Mouse (Mus musculus) lung, postnatal 10 days (tissue): Measurements from ENCODE around the gene Ggnbp2.

Source experiments
- DNase-seq: peaks from one replicate; pipeline ENCODE4 v3.0.0; 2021

Gene Ggnbp2

DNA sequence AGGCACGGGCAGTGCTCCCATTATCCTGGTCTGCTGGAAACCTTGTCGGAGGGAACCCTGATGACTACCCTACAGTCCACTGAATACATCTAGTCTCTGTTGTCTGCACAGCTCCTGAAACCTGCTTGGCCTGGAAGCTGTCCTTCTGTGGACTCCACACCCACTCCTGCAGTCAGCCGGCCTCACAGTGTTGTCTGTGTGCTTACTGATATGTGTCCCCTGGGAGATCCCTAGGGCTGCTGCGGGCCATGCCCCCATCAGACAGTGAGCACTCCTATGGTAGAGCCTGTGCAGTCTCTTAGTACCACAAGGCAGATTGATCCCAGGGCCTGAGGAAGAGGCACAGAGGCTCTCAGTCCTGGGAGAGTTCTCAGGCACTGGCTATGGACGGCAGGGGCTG is 48.1 kb downstream of the Ggnbp2 start:
- DNase-seq = no peak

GRCm38 (mm10) chr11:84821131-84821770 is 49.4 kb downstream of the Ggnbp2 start:
- DNase-seq = no peak

DNA sequence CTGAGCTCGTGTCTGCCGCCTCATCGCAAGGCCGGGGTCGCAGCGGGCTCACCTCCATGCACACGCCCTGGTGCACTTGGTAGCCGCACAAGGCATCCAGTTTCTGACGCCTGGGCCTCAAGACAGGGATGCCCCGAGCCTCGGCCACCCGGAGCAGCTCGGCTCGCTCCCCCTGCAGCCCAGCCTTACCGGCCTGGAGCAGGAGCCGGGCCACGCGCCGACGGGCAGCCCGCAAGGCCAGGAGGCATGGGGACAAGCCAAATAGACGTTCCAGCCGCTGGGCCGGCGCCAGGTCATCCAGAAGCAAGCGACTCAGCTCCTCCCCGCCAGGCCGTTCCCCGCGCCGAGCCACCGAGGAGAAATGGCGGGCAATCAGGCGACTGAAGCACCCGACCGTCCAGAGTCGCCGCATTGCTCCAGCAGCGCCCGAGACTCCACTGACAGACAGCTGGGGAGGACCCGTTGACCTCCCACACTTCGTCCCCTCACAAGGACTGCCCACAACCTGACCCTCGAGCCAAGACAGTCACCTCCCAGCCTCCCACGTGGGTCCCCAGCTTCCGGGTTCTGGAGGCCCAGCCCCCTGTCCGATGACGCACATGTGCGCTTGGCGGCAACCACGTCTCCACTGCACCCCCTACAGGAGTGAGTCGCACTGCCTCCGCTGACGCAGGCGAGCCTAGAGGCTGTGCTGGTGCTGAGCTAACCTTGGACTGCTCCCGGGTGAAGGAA is 51.5 kb downstream of the Ggnbp2 start, which contains the start of gene Mrm1:
TSS of gene Mrm1 (minus strand) at position 555 of the 732 bp plus-strand sequence.
- peak; percentile 97 for DNase-seq

DNA sequence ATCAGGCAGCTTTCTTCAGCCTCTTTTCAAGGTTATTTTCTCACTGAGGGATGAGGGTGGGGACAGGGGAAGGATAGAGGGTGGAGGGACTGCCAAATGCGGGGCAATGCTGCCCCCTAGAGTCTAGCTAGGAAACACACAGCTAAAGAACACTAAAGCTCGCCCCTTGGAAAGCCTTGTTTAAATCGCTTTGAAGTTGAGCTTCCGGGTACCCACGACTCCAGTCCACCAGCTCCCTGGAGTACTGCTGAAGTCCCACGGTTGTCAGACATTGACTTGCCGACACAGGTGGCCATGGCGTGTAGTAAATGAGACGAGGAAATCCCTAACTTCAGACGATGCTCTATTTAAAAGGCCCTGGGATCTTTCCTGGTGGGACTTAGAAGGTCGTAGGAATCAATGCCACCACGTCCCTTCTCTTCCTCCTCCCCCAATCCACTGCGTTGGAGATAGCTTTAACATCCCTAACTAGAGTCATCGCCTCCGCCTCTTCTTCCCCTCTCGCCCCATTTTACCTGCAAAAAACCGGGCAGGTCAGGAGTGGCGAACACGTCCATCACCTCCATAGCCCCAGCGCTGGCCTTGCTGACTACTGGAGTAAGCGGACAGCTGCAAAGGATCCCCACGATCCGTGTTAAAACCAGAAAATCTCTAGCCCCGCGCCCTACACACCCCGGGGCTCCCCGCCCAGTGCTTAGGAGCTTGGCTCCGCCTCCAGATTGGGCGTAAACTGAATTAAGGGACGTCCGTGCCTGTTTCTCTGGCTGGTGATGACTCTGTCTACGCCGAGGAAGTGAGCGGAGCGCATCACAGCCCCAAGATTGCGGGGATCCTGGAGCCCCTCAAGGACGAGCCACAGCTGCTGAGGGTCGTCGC is 52.3 kb downstream of the Ggnbp2 start:
- DNase-seq = peak; percentile 89

DNA sequence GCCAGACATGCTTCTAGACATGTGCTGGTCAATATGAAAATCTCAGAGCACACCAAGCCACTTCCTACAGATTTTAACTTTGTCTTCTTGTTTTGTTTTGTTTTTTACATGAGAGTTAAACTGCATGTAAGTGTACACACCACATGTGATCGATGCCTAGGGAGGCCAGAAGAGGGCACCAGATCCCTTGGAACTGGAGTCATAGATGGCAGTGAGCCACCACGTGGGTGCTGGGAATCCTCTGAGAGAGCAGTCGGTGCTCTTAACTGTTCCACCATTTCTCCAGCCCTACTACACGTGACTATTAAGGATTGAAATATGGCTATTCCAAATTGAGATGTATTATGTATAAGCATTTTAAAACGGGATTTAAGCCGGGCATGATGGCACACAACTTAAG is 53.3 kb downstream of the Ggnbp2 start:
- DNase-seq = no peak

DNA sequence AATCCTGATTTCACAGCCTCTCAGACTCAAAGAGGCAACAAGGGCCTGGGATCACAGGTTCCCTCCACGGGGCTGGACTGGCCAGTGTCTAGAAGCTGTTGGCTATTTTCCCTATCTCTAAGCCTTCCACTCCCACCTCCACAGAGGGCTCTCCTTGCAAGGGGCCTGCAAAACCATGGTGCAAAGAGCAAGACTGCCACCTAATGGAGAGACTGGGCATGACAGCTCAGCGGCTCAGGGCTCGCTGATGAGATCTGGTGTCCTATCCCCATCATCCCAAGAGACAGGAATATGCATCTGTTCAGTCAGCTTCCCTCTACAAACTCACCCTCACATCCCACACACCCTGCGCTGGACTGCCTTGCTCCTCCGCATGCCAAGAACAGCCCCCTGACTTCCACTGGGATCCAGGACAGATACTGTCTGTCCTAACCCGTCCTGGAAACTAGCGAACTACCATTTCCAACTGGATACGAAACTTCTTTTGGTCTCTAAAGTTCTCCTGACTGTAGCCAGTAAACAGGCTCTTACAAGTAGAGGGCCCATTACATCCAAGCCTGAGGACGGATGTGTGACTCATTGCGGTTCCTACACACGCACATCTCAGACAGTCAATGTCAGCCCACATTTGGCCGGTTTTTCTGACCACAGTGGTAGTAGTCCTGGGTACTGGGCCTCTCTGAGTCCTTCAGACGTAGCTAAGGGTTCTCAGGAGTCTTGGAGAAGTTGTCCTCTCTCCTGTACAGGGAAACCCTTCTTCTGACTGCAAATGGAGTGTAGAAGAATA is 56.7 kb downstream of the Ggnbp2 start:
- DNase-seq = peak; percentile 80

DNA sequence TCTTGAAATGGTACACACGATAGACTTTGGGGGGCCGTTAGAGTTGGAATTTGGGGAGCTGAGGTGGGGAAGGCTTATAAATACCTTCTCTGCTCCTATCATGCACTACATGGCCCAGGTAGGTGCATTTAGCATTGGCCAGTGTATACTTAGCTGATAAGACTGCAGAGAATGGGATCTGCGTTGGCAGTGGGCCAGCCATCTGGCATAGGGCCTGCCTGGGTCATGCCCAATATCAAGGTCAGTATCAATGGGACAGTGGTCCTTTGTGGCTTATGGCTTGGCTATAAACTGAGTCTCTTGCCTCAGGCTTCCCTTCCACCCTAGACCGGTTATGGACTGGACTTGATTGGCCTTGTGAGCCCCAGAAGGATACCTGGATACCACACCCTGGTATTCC is 66.2 kb downstream of the Ggnbp2 start:
- DNase-seq = no peak

DNA sequence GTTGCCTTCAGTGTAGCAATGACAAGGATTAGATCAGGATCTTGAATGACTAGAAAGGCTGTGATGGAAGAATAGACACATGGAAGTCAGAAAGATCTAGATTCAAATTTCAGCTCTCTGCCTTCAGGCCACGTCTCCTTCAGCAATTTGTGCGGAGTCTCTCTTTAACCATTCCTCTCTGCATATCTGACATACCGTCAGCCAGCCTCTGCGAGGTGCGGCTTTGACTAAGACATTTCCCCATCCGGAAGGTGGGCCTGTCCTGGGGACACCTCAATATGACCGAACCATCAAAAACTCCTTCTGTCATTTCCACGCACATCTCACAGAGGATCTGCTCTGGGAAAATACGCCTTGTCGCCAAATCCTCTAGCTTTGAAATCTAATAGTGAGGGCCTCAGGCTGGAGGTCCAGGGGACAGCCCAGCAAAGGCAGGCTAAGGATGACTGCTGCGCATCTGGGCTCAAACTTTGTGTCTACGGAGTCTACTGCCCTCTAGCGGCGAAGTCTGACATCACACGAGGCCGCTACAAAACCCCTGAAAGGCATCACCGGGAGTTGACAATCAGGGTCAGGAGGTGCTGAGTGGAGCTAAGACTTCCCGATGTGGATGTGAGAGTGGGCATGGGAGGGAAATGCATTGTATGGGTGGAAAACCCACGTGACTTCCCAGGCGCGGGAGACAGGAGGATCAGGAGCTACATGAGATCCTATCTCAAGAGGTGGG is 72.8 kb downstream of the Ggnbp2 start:
- peak; percentile 76 for DNase-seq

- no peak for DNase-seq
These were observed 73.6 kb downstream of the Ggnbp2 start for GRCm38 (mm10) chr11:84797026-84797425.

GRCm38 (mm10) chr11:84794496-84795113 is 76.0 kb downstream of the Ggnbp2 start:
- peak; percentile 78 for DNase-seq

DNA sequence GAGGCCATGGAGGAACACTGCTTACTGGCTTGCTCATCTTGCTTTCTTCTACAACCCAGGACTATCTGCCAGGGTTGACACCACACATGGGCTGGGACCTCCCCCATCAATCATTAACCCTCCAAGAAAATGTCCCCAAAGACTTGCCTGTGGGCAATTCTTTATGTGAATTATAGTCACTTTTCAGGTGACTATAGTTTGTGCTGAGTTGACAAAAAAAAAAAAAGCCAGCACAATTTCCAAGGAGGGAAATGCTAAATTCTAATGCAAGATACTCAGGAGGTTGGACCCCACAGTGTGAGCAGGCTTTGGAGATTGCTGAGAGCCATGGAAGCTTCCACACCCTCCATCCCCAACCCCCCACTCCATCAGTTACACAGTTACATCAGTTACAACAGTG is 77.1 kb downstream of the Ggnbp2 start:
- DNase-seq = no peak

DNA sequence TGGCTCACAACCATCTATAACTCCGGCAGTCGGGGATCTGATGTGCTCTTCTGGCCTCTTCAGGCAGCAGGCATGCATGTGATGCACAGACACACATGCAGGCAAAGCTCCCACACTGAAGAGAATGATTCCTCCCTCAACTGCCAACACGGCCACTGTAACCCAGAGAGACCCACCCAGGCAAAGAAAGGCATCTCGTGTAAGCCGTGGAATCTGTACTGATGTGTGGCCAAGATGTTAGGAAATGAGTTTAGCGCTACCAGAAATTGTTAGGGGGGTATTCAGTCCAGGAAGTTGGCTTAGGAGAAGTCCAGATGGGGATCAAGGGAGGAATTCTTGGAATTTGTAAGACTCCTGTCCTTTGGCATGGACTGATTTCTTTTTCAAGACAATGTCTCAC is 80.2 kb downstream of the Ggnbp2 start:
- DNase-seq = no peak
